Mouse (Mus musculus) R1 (cell line): ENCODE results near the gene Cxcr6.

Experiments
- DNase-seq: peaks from one replicate; pipeline ENCODE4 v3.0.0-alpha.2; 2018; ENCODE audit warnings: low read depth, low spot score

Cxcr6 gene

GRCm38 (mm10) chr9:123806267-123806666, at the start of gene Cxcr6:
Gene Cxcr6 (plus strand): TSS chr9:123806475.
- DNase-seq, result no peak

GRCm38 (mm10) chr9:123756752-123757151, 49.5 kb upstream of the Cxcr6 start:
- DNase-seq, result no peak

GRCm38 (mm10) chr9:123757326-123757725, 48.9 kb upstream of the Cxcr6 start:
- DNase-seq, result no peak

- no peak for DNase-seq
These were observed 48.1 kb upstream of the Cxcr6 start for GRCm38 (mm10) chr9:123758156-123758555.

- no peak for DNase-seq
These were observed 47.6 kb upstream of the Cxcr6 start for GRCm38 (mm10) chr9:123758645-123759044.

- DNase-seq, result no peak
These were observed 45.5 kb upstream of the Cxcr6 start for GRCm38 (mm10) chr9:123760806-123761205.

- no peak for DNase-seq
These were observed 43.4 kb upstream of the Cxcr6 start for GRCm38 (mm10) chr9:123762886-123763285.

- no peak for DNase-seq
These were observed 42.5 kb upstream of the Cxcr6 start for GRCm38 (mm10) chr9:123763771-123764170.

- DNase-seq, result no peak
These were observed 39.3 kb upstream of the Cxcr6 start for GRCm38 (mm10) chr9:123766996-123767395.

- DNase-seq, result no peak
These were observed 37.8 kb upstream of the Cxcr6 start for GRCm38 (mm10) chr9:123768443-123768842.

GRCm38 (mm10) chr9:123769532-123769931, 36.7 kb upstream of the Cxcr6 start:
- no peak for DNase-seq

- peak; percentile 19 for DNase-seq
These were observed 33.0 kb upstream of the Cxcr6 start for GRCm38 (mm10) chr9:123773299-123773698.

- DNase-seq, result no peak
These were observed 17.3 kb upstream of the Cxcr6 start for GRCm38 (mm10) chr9:123788855-123789529.

GRCm38 (mm10) chr9:123796174-123796573, 10.1 kb upstream of the Cxcr6 start:
- peak; percentile 21 for DNase-seq

GRCm38 (mm10) chr9:123801527-123801926, 4.7 kb upstream of the Cxcr6 start:
- no peak for DNase-seq

GRCm38 (mm10) chr9:123802421-123802820, 3.9 kb upstream of the Cxcr6 start:
- DNase-seq, result no peak

- DNase-seq, result no peak
These were observed 3.4 kb upstream of the Cxcr6 start for GRCm38 (mm10) chr9:123802896-123803295.

GRCm38 (mm10) chr9:123805241-123805640, 1.0 kb upstream of the Cxcr6 start:
- DNase-seq, result no peak

- DNase-seq, result no peak
These were observed 2.3 kb downstream of the Cxcr6 start for GRCm38 (mm10) chr9:123808583-123808982.

GRCm38 (mm10) chr9:123811831-123812230, 5.6 kb downstream of the Cxcr6 start:
- DNase-seq, result no peak

GRCm38 (mm10) chr9:123814326-123814725, 8.1 kb downstream of the Cxcr6 start:
- no peak for DNase-seq

GRCm38 (mm10) chr9:123814821-123815220, 8.5 kb downstream of the Cxcr6 start:
- no peak for DNase-seq

GRCm38 (mm10) chr9:123815444-123815843, 9.2 kb downstream of the Cxcr6 start:
- no peak for DNase-seq

- DNase-seq, result no peak
These were observed 9.7 kb downstream of the Cxcr6 start for GRCm38 (mm10) chr9:123815996-123816395.
